ENCODE assay signal across 22 mouse cellular contexts in the genomic region with DNA sequence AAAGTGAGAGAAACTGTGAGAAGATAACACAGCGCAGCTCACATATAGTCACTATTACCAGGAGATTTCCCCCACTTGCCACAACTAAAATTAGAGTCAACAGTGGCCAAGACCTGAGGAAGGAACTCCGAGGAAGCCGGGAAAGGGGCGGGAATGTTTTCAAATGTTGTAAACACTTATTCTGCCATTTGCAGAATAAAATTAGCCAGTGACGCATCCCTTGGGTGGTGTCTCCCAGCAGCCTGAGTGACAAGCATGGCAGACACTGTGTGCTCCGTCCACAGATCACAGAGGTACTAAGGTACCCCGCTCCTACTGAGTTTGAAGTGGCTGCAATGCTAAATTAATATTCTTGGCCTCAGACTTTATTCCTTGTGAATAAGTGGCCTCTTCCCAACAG. TPM values are rescaled to one million over a fixed set of nuclear protein-coding genes. Genes with fewer than 3 reads are reported as not detected.
A peak's percentile ranks its signal among the peaks of the same experiment; 100 is the strongest.
DNase-seq lines count a peak whose midpoint lies in the region; ATAC-seq and TF ChIP-seq lines count a peak whose summit lies in the region.
"Had no signal": no experiment of that assay in that cellular context is flagged by ENCODE, and none has a peak within 500 bp of the region (broad histone marks: within the 10 kb centered on the region; RNA-seq: fewer than 3 reads in every experiment).

No protein-coding gene starts in this region.

- intact Hi-C loops in heart, postnatal 36 days (cut with DNase I) = no loop called here

- H3K27ac ChIP-seq in liver, embryonic 12.5 days = 0 out of 2 replicates have a peak overlapping the region, but pooled peaks have one; percentile 23
- H3K27ac ChIP-seq in lung, embryonic 14.5 days (ENCODE audit: low read depth) = no peak overlapping the region
- H3K27ac ChIP-seq: hindbrain, postnatal 0 days; left cerebral cortex, adult 2 months; limb, embryonic 12.5 days; lung, embryonic 15.5 days; neural tube, embryonic 13.5 days had no signal

- H3K4me3 ChIP-seq in liver, embryonic 12.5 days = no peak overlapping the region
- H3K4me3 ChIP-seq in lung, embryonic 14.5 days (ENCODE audit: low read depth, low read length) = no peak overlapping the region
- H3K4me3 ChIP-seq: forebrain, embryonic 10.5 days; left cerebral cortex, adult 2 months; limb, embryonic 12.5 days; lung, embryonic 15.5 days; neural tube, embryonic 13.5 days had no signal

- H3K9me3 ChIP-seq in liver, embryonic 12.5 days (replicated peaks) = no peaks in the 10 kb centered on the region
- H3K9me3 ChIP-seq in lung, embryonic 14.5 days (ENCODE audit: low read depth, low read length) = no peaks in the 10 kb centered on the region
- H3K9me3 ChIP-seq: forebrain, embryonic 10.5 days; limb, embryonic 12.5 days; lung, embryonic 15.5 days; neural tube, embryonic 13.5 days had no signal

- DNase-seq in heart, adult 18-20 months = peak; percentile 57 to 74
- DNase-seq in heart, postnatal 36 days = no peak
- DNase-seq in liver = no peak
- peak; percentile 63 for DNase-seq in lung, embryonic 14.5 days
- DNase-seq in skeletal muscle tissue, adult 2 months (ENCODE audit: low read depth, low spot score) = peak; percentile 17
- no peak for DNase-seq in urinary bladder, adult 2 months (ENCODE audit: low spot score)
- DNase-seq: adrenal gland, postnatal 36 days; cerebellum, adult 2 months; gastrocnemius, postnatal 10 days; kidney, adult 18-20 months; thymus, postnatal 14 days had no signal

- no peak overlapping the region for H3K9ac ChIP-seq in liver, embryonic 12.5 days
- H3K9ac ChIP-seq in lung, embryonic 14.5 days = no peak overlapping the region
- H3K9ac ChIP-seq: limb, embryonic 12.5 days; lung, embryonic 15.5 days; neural tube, embryonic 13.5 days had no signal

- TF ChIP-seq CTCF in lung, embryonic 14.5 days (IDR thresholded peaks at IDR 0.05; ENCODE audit: low read depth) = no peak

- H3K36me3 ChIP-seq in liver, embryonic 12.5 days = no peaks in the 10 kb centered on the region
- no peaks in the 10 kb centered on the region for H3K36me3 ChIP-seq in lung, embryonic 14.5 days (ENCODE audit: insufficient read depth)
- H3K36me3 ChIP-seq: forebrain, embryonic 10.5 days; limb, embryonic 12.5 days; lung, embryonic 15.5 days; neural tube, embryonic 13.5 days had no signal

- WGBS in liver, embryonic 12.5 days (ENCODE audit: insufficient replicate concordance) = 61% methylated on average over 7 of the region's 7 CpGs
- 57% methylated on average over 7 of the region's 7 CpGs for WGBS in lung, embryonic 14.5 days

- no peak for ATAC-seq in liver, embryonic 12.5 days
- ATAC-seq in lung, embryonic 14.5 days (ENCODE audit: insufficient read depth) = no peak
- no peak for ATAC-seq in CD4-positive, CD25-positive, alpha-beta regulatory T cell, adult 4 months
- ATAC-seq: activated CD4-positive, CD25-positive, alpha-beta regulatory T cell, adult 4 months; Patski had no signal

- peaks cover 41% of the 10 kb centered on the region for H3K4me1 ChIP-seq in liver, embryonic 12.5 days
- 0 out of 2 replicates have a peak, but pooled peaks cover 3% of the 10 kb centered on the region for H3K4me1 ChIP-seq in lung, embryonic 14.5 days (ENCODE audit: insufficient read depth)

- H3K27me3 ChIP-seq in liver, embryonic 12.5 days (replicated peaks) = no peaks in the 10 kb centered on the region
- H3K27me3 ChIP-seq in lung, embryonic 14.5 days (ENCODE audit: insufficient read depth, low read length) = no peaks in the 10 kb centered on the region
- H3K27me3 ChIP-seq: limb, embryonic 12.5 days; lung, embryonic 15.5 days; neural tube, embryonic 13.5 days; Patski had no signal

- peak overlapping the region; percentile 0; the same call in 1 of the 2 replicates for H3K4me2 ChIP-seq in liver, embryonic 12.5 days
- no peak overlapping the region for H3K4me2 ChIP-seq in lung, embryonic 14.5 days
- H3K4me2 ChIP-seq: limb, embryonic 12.5 days; lung, embryonic 15.5 days; midbrain, embryonic 11.5 days; neural tube, embryonic 13.5 days had no signal

RNA-seq across cellular contexts. Expression of gene Zfp326, which starts 52.1 kb away (rescaled TPM):
- 10 to 100 TPM in 1 of 2 experiments, 1 to 10 TPM in 1; 9.4 to 10.5 TPM for total RNA-seq in heart, adult 18-20 months (2021)
- 10 to 100 TPM; 12.3 to 12.7 TPM for total RNA-seq in heart, postnatal 36 days (2021)
- 12.9 and 14.9 TPM in 2 replicates for polyA plus RNA-seq in liver, embryonic 12.5 days (2016; fragmentation: Nextera tagmentation; extraction: Ambion mirVana)
- polyA plus RNA-seq in lung, embryonic 14.5 days (2014; fragmentation: Nextera tagmentation; extraction: Ambion mirVana) = 43.4 and 45.8 TPM in 2 replicates
- polyA plus RNA-seq in CD4-positive, CD25-positive, alpha-beta regulatory T cell, adult 4 months (2017; shearing (Covaris generic)) = 10 to 100 TPM; 12.9 to 19.7 TPM
- polyA plus RNA-seq in urinary bladder, adult 2 months (2012; rRNA removed) = 23.0 and 24.4 TPM in 2 replicates

Comparison
In these comparisons a context has a peak if more than half of its experiments do, and no peak if none do; other contexts are left out.
1. DNase-seq: peak in heart, adult 18-20 months (2 of 2), lung, embryonic 14.5 days (single experiment) and skeletal muscle tissue, adult 2 months (single experiment); none in heart, postnatal 36 days (0 of 2), liver (single experiment) and urinary bladder, adult 2 months (single experiment).